ENCODE assay signal across 8 mouse cellular contexts in genomic region chr2:45117592-45117991, GRCm38 (mm10). TPM values are rescaled to one million over a fixed set of nuclear protein-coding genes. Genes with fewer than 3 reads are reported as not detected.
DNase-seq lines count a peak whose midpoint lies in the region; ATAC-seq and TF ChIP-seq lines count a peak whose summit lies in the region.

No protein-coding gene starts in this region.

- peak overlapping the region; percentile 64 for H3K9ac ChIP-seq in embryonic facial prominence, embryonic 12.5 days
- H3K9ac ChIP-seq in intestine, embryonic 14.5 days (ENCODE audit: low read length) = peak overlapping the region; percentile 68
- no peak overlapping the region for H3K9ac ChIP-seq in midbrain, postnatal 0 days (replicated peaks; ENCODE audit: low read length, poor library complexity, severe bottlenecking)

- H3K4me3 ChIP-seq in left cerebral cortex, adult 2 months = peak overlapping the region; percentile 86
- H3K4me3 ChIP-seq in embryonic facial prominence, embryonic 12.5 days = peak overlapping the region; percentile 49
- peak overlapping the region; percentile 52 for H3K4me3 ChIP-seq in intestine, embryonic 14.5 days (ENCODE audit: low read depth, low read length)
- peak overlapping the region; percentile 55 for H3K4me3 ChIP-seq in midbrain, postnatal 0 days (ENCODE audit: low read depth, low read length)

- H3K4me1 ChIP-seq in embryonic facial prominence, embryonic 12.5 days = peaks cover 8% of the 10 kb centered on the region; the same call in 1 of the 2 replicates
- H3K4me1 ChIP-seq in intestine, embryonic 14.5 days (replicated peaks; ENCODE audit: control insufficient read depth, insufficient read depth, low read length) = 0 out of 2 replicates have a peak, but pooled peaks cover 12% of the 10 kb centered on the region
- H3K4me1 ChIP-seq in midbrain, postnatal 0 days (ENCODE audit: insufficient read depth, low read length) = no peaks in the 10 kb centered on the region

- no peaks in the 10 kb centered on the region for H3K27me3 ChIP-seq in embryonic facial prominence, embryonic 12.5 days
- peaks cover 32% of the 10 kb centered on the region for H3K27me3 ChIP-seq in intestine, embryonic 14.5 days (replicated peaks; ENCODE audit: control insufficient read depth, insufficient read depth, low read length)
- no peaks in the 10 kb centered on the region for H3K27me3 ChIP-seq in midbrain, postnatal 0 days (ENCODE audit: insufficient read depth, low read length)

- TF ChIP-seq CTCF in left cerebral cortex, adult 2 months (IDR thresholded peaks at IDR 0.05) = no peak
- no peak for TF ChIP-seq CTCF in midbrain, postnatal 0 days (IDR thresholded peaks at IDR 0.05)

- no peaks in the 10 kb centered on the region for H3K36me3 ChIP-seq in embryonic facial prominence, embryonic 12.5 days
- H3K36me3 ChIP-seq in intestine, embryonic 14.5 days (ENCODE audit: control insufficient read depth, insufficient read depth, low read length) = no peaks in the 10 kb centered on the region
- no peaks in the 10 kb centered on the region for H3K36me3 ChIP-seq in midbrain, postnatal 0 days (ENCODE audit: insufficient read depth, low read length)

- peak overlapping the region; percentile 95 for H3K27ac ChIP-seq in left cerebral cortex, adult 2 months
- peak overlapping the region; percentile 70; the same call in 1 of the 2 replicates for H3K27ac ChIP-seq in embryonic facial prominence, embryonic 12.5 days
- peak overlapping the region; percentile 81 for H3K27ac ChIP-seq in intestine, embryonic 14.5 days (ENCODE audit: low read depth)
- H3K27ac ChIP-seq in midbrain, postnatal 0 days (ENCODE audit: low read depth, low read length) = peak overlapping the region; percentile 68; the same call in 1 of the 2 replicates

- H3K9me3 ChIP-seq in embryonic facial prominence, embryonic 12.5 days = no peaks in the 10 kb centered on the region
- no peaks in the 10 kb centered on the region for H3K9me3 ChIP-seq in intestine, embryonic 14.5 days (ENCODE audit: control insufficient read depth, low read length)
- H3K9me3 ChIP-seq in midbrain, postnatal 0 days (ENCODE audit: low read length) = no peaks in the 10 kb centered on the region

- peak overlapping the region; percentile 70 for H3K4me2 ChIP-seq in embryonic facial prominence, embryonic 12.5 days (replicated peaks)
- peak overlapping the region; percentile 75 for H3K4me2 ChIP-seq in intestine, embryonic 14.5 days (ENCODE audit: low read length)
- H3K4me2 ChIP-seq in midbrain, postnatal 0 days (ENCODE audit: low read depth, low read length, poor library complexity, severe bottlenecking) = peak overlapping the region; percentile 86

- ATAC-seq in embryonic facial prominence, embryonic 12.5 days (ENCODE audit: insufficient number of reproducible peaks, insufficient read depth, low FRiP score, low TSS enrichment) = no peak
- no peak for ATAC-seq in intestine, embryonic 14.5 days (replicated peaks; ENCODE audit: low FRiP score, low TSS enrichment, low read depth)
- ATAC-seq in midbrain, postnatal 0 days (ENCODE audit: low FRiP score) = no peak

- no peak for DNase-seq in left cerebral cortex, adult 2 months (ENCODE audit: extremely low spot score in 1 of 2, low spot score in 2 of 2)
- DNase-seq in left cerebral cortex, postnatal 36 days (ENCODE audit: low spot score in 2 of 2) = no peak
- DNase-seq in intestine, embryonic 14.5 days (ENCODE audit: low spot score) = no peak
- DNase-seq in midbrain, postnatal 0 days (ENCODE audit: low spot score) = no peak
- DNase-seq in thymus, postnatal 14 days = no peak
- no peak for DNase-seq in layer of hippocampus, adult 11-12 months (ENCODE audit: low spot score)
- DNase-seq in yolk sac, embryonic 10.5 days (ENCODE audit: low spot score) = no peak

- WGBS in embryonic facial prominence, embryonic 12.5 days = 15% methylated on average over 7 of the region's 7 CpGs
- WGBS in intestine, embryonic 14.5 days = 30% methylated on average over 7 of the region's 7 CpGs
- 28% methylated on average over 7 of the region's 7 CpGs for WGBS in midbrain, postnatal 0 days

- intact Hi-C loops in left cerebral cortex, adult 2 months (cut with DNase I) = loop anchor here (2.0 to 10.0 kb wide), 5 partner anchors 65 to 783 kb away; no protein-coding TSS in a partner anchor
- intact Hi-C loops in left cerebral cortex, postnatal 36 days (cut with DNase I) = loop anchor here (5.0 kb wide), 3 partner anchors 65 to 1325 kb away; no protein-coding TSS in a partner anchor

RNA-seq across cellular contexts. Expression of gene Zeb2, which starts 0.4 kb away (rescaled TPM):
- 100 to 1,000 TPM; 156 to 181 TPM for total RNA-seq in left cerebral cortex, adult 2 months (2021)
- total RNA-seq in left cerebral cortex, postnatal 36 days (2021) = 100 to 1,000 TPM; 166 to 196 TPM
- polyA plus RNA-seq in embryonic facial prominence, embryonic 12.5 days (2016; fragmentation: Nextera tagmentation; extraction: Ambion mirVana) = 47.4 and 49.3 TPM in 2 replicates
- 44.5 and 49.2 TPM in 2 replicates for polyA plus RNA-seq in intestine, embryonic 14.5 days (2014; fragmentation: Nextera tagmentation; extraction: Ambion mirVana)
- 39.6 and 48.1 TPM in 2 replicates for total RNA-seq in midbrain, postnatal 0 days (2014; rRNA removed)
- polyA plus RNA-seq in midbrain, postnatal 0 days (2015; fragmentation: Nextera tagmentation; extraction: Ambion mirVana) = 13.4 and 15.3 TPM in 2 replicates
